Comparison of ENCODE assay signal across 28 mouse cellular contexts in the genomic region with DNA sequence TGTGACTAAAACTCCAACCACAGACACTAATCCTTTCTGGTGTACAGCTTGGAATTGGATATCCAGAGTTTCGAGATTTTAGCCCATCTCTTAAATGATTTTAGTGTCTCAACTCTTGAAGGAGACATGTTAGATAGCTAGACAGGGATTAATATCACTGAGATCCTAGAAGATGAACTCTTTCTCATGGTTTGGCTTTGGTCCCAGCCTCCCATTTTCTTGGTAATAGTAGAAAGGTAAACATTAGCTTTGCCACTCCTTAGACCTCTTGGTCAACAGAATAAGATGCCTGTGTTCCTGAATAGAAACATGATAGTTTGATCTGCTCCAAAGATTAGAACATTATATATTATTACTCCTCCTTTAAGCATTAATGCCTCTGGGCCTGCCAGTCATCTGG.
A peak's percentile ranks its signal among the peaks of the same experiment; 100 is the strongest.
DNase-seq lines count a peak whose midpoint lies in the region; ATAC-seq and TF ChIP-seq lines count a peak whose summit lies in the region.
"Had no signal": no experiment of that assay in that cellular context is flagged by ENCODE, and none has a peak within 500 bp of the region (broad histone marks: within the 10 kb centered on the region; RNA-seq: fewer than 3 reads in every experiment).

No protein-coding gene starts in this region.

- 50% methylated on average over 1 of the region's 1 CpGs for WGBS in intestine, embryonic 14.5 days
- WGBS in intestine, postnatal 0 days, result 76% methylated on average over 1 of the region's 1 CpGs
- WGBS in kidney, postnatal 0 days, result 35% methylated on average over 1 of the region's 1 CpGs

- no peak overlapping the region for H3K4me3 ChIP-seq in intestine, embryonic 14.5 days (ENCODE audit: low read depth, low read length)
- no peak overlapping the region for H3K4me3 ChIP-seq in intestine, postnatal 0 days (ENCODE audit: low read depth, low read length)
- H3K4me3 ChIP-seq in kidney, postnatal 0 days (replicated peaks; ENCODE audit: low read depth, low read length), result no peak overlapping the region
- no peak overlapping the region for H3K4me3 ChIP-seq in myocyte
- H3K4me3 ChIP-seq: embryonic facial prominence, embryonic 15.5 days; gastrocnemius, adult 2 months; heart, embryonic 12.5 days; heart, embryonic 15.5 days; hindbrain, embryonic 10.5 days; hindbrain, embryonic 13.5 days had no signal

- no peaks in the 10 kb centered on the region for H3K79me2 ChIP-seq in myocyte (ENCODE audit: control insufficient read depth, insufficient read depth)

- no peak for TF ChIP-seq CTCF in intestine, postnatal 0 days (IDR thresholded peaks at IDR 0.05; ENCODE audit: low read depth)
- TF ChIP-seq CTCF in kidney, postnatal 0 days (IDR thresholded peaks at IDR 0.05; ENCODE audit: low read depth), result no peak

- no peaks in the 10 kb centered on the region for H3K4me1 ChIP-seq in intestine, embryonic 14.5 days (replicated peaks; ENCODE audit: control insufficient read depth, insufficient read depth, low read length)
- H3K4me1 ChIP-seq in intestine, postnatal 0 days (replicated peaks; ENCODE audit: control insufficient read depth, insufficient read depth, low read length), result no peaks in the 10 kb centered on the region
- H3K4me1 ChIP-seq in kidney, postnatal 0 days (replicated peaks; ENCODE audit: insufficient read depth, low read length), result no peaks in the 10 kb centered on the region
- H3K4me1 ChIP-seq: embryonic facial prominence, embryonic 15.5 days; heart, embryonic 12.5 days; heart, embryonic 15.5 days; hindbrain, embryonic 10.5 days; hindbrain, embryonic 13.5 days had no signal

- H3K36me3 ChIP-seq in intestine, embryonic 14.5 days (ENCODE audit: control insufficient read depth, insufficient read depth, low read length), result no peaks in the 10 kb centered on the region
- no peaks in the 10 kb centered on the region for H3K36me3 ChIP-seq in intestine, postnatal 0 days (ENCODE audit: control insufficient read depth, insufficient read depth)
- H3K36me3 ChIP-seq in kidney, postnatal 0 days (ENCODE audit: insufficient read depth, low read length), result no peaks in the 10 kb centered on the region
- H3K36me3 ChIP-seq in myocyte (ENCODE audit: control insufficient read depth, insufficient read depth), result no peaks in the 10 kb centered on the region
- H3K36me3 ChIP-seq: embryonic facial prominence, embryonic 15.5 days; heart, embryonic 12.5 days; heart, embryonic 15.5 days; hindbrain, embryonic 10.5 days; hindbrain, embryonic 13.5 days had no signal

- TF ChIP-seq POLR2A in myocyte (IDR thresholded peaks at IDR 0.05; ENCODE audit: insufficient read length, low read depth), result no peak

- no peaks in the 10 kb centered on the region for H3K27me3 ChIP-seq in intestine, embryonic 14.5 days (replicated peaks; ENCODE audit: control insufficient read depth, insufficient read depth, low read length)
- no peaks in the 10 kb centered on the region for H3K27me3 ChIP-seq in intestine, postnatal 0 days (replicated peaks; ENCODE audit: control insufficient read depth, insufficient read depth, low read length)
- H3K27me3 ChIP-seq in kidney, postnatal 0 days (ENCODE audit: insufficient read depth, low read length), result no peaks in the 10 kb centered on the region
- H3K27me3 ChIP-seq in myocyte (ENCODE audit: control insufficient read depth, insufficient read depth, insufficient read length), result no peaks in the 10 kb centered on the region
- H3K27me3 ChIP-seq: embryonic facial prominence, embryonic 15.5 days; heart, embryonic 12.5 days; heart, embryonic 15.5 days; hindbrain, embryonic 13.5 days had no signal

- H3K27ac ChIP-seq in intestine, embryonic 14.5 days (ENCODE audit: low read depth), result no peak overlapping the region
- H3K27ac ChIP-seq in intestine, postnatal 0 days (ENCODE audit: low read depth, low read length), result no peak overlapping the region
- H3K27ac ChIP-seq in kidney, postnatal 0 days, result no peak overlapping the region
- H3K27ac ChIP-seq: embryonic facial prominence, embryonic 15.5 days; gastrocnemius, adult 2 months; heart, embryonic 15.5 days; hindbrain, embryonic 10.5 days; hindbrain, embryonic 13.5 days had no signal

- H3K4me2 ChIP-seq in intestine, embryonic 14.5 days (ENCODE audit: low read length), result no peak overlapping the region
- no peak overlapping the region for H3K4me2 ChIP-seq in intestine, postnatal 0 days (replicated peaks; ENCODE audit: low read depth)
- no peak overlapping the region for H3K4me2 ChIP-seq in kidney, postnatal 0 days (ENCODE audit: low read length)
- H3K4me2 ChIP-seq in myocyte (ENCODE audit: low read depth), result peak overlapping the region; percentile 39
- H3K4me2 ChIP-seq: embryonic facial prominence, embryonic 15.5 days; heart, embryonic 12.5 days; heart, embryonic 15.5 days; hindbrain, embryonic 13.5 days had no signal

- H3ac ChIP-seq in myocyte (ENCODE audit: control insufficient read depth, insufficient read length), result no peak overlapping the region

- DNase-seq in intestine, embryonic 14.5 days (ENCODE audit: low spot score), result peak; percentile 33
- peak; percentile 18 for DNase-seq in kidney, postnatal 0 days (ENCODE audit: low spot score)
- no peak for DNase-seq in kidney, adult 18-20 months
- peak; percentile 23 for DNase-seq in 3T3-L1 (ENCODE audit: low read depth, low spot score)
- no peak for DNase-seq in heart, adult 9 months (ENCODE audit: low spot score in 2 of 2)
- DNase-seq: adrenal gland, adult 8-10 months; adrenal gland, postnatal 25 days; cerebellum, adult 11-12 months; cerebellum, adult 8-10 months; cerebellum, postnatal 10 days; cerebellum, postnatal 36 days; embryo, embryonic 11 days; forebrain, postnatal 0 days; gastrocnemius, adult 2 months; gastrocnemius, postnatal 14 days; heart, postnatal 10 days; heart, postnatal 36 days had no signal

- H3K9me3 ChIP-seq in intestine, embryonic 14.5 days (ENCODE audit: control insufficient read depth, low read length), result no peaks in the 10 kb centered on the region
- H3K9me3 ChIP-seq in intestine, postnatal 0 days (ENCODE audit: control insufficient read depth), result no peaks in the 10 kb centered on the region
- H3K9me3 ChIP-seq in kidney, postnatal 0 days (replicated peaks; ENCODE audit: low read length), result no peaks in the 10 kb centered on the region
- H3K9me3 ChIP-seq: embryonic facial prominence, embryonic 15.5 days; heart, embryonic 12.5 days; heart, embryonic 15.5 days; hindbrain, embryonic 10.5 days; hindbrain, embryonic 13.5 days had no signal

- no peak overlapping the region for H3K9ac ChIP-seq in intestine, embryonic 14.5 days (ENCODE audit: low read length)
- H3K9ac ChIP-seq in intestine, postnatal 0 days (ENCODE audit: low read depth, low read length), result no peak overlapping the region
- H3K9ac ChIP-seq in kidney, postnatal 0 days (ENCODE audit: low read depth, low read length), result no peak overlapping the region
- H3K9ac ChIP-seq: embryonic facial prominence, embryonic 15.5 days; forebrain, postnatal 0 days; heart, embryonic 12.5 days; heart, embryonic 15.5 days; hindbrain, embryonic 13.5 days had no signal

- ATAC-seq in intestine, embryonic 14.5 days (replicated peaks; ENCODE audit: low FRiP score, low TSS enrichment, low read depth), result no peak
- no peak for ATAC-seq in intestine, postnatal 0 days
- ATAC-seq in kidney, postnatal 0 days (replicated peaks; ENCODE audit: low FRiP score, low read depth), result no peak
- ATAC-seq: activated CD4-positive, CD25-positive, alpha-beta regulatory T cell, adult 4 months; CD4-positive, CD25-positive, alpha-beta regulatory T cell, adult 4 months; forebrain, embryonic 14.5 days; forebrain, postnatal 0 days; hindbrain, embryonic 16.5 days had no signal

TF ChIP-seq in myocyte, 11 proteins besides CTCF, POLR2A, EP300 and RAD21:
- no peak for TF ChIP-seq MYOG (IDR thresholded peaks at IDR 0.05; ENCODE audit: control insufficient read depth in 1 of 3, insufficient read depth in 1 of 3, insufficient read length in 2 of 3, low read depth in 2 of 3)
- TF ChIP-seq REST (IDR thresholded peaks at IDR 0.05; ENCODE audit: insufficient read depth, insufficient read length), result no peak
- no peak for TF ChIP-seq MYOD1 (IDR thresholded peaks at IDR 0.05; ENCODE audit: control insufficient read depth in 1 of 3, insufficient read length in 2 of 3, low read depth in 2 of 3)
- TF ChIP-seq USF1 (IDR thresholded peaks at IDR 0.05; ENCODE audit: low read depth), result no peak
- no peak for TF ChIP-seq POLR2AphosphoS2 (IDR thresholded peaks at IDR 0.05; ENCODE audit: insufficient read length, low read depth)
- no peak for TF ChIP-seq TCF3 (IDR thresholded peaks at IDR 0.05; ENCODE audit: insufficient read length, low read depth)
- no peak for TF ChIP-seq SRF (IDR thresholded peaks at IDR 0.05; ENCODE audit: control insufficient read depth, insufficient read length, low read depth)
TF ChIP-seq in myocyte: peak in this region for 0.

Comparison
In these comparisons a context has a peak if more than half of its experiments do, and no peak if none do; other contexts are left out.
1. DNase-seq: peak in intestine, embryonic 14.5 days (single experiment), kidney, postnatal 0 days (single experiment) and 3T3-L1 (single experiment); none in kidney, adult 18-20 months (single experiment) and heart, adult 9 months (0 of 2).